Mouse (Mus musculus) lung, postnatal 0 days (tissue): ENCODE measurements around the gene Cdc42ep4. TPM values are rescaled to one million over a fixed set of nuclear protein-coding genes. Genes with fewer than 3 reads are reported as not detected.
A peak's percentile ranks its signal among the peaks of the same experiment; 100 is the strongest.

Experiments used
- ATAC-seq: fragments of 200-750 bp; cut with Nextera tagmentation; 2 replicates; pipeline ENCODE4 v1.8.0; 2017; ENCODE audit warnings: moderate library complexity
- DNase-seq: peaks from one replicate; pipeline ENCODE4 v3.0.0-alpha.2; 2016; ENCODE audit warnings: low spot score
- H3K27ac ChIP-seq: fragments of 300-500 bp; sonication (generic); 2 replicates; pipeline ENCODE4 v1.5.1; 2014; ENCODE audit warnings: antibody characterized with exemption, mild to moderate bottlenecking, low read length, mixed read lengths
- H3K27me3 ChIP-seq: fragments of 300-500 bp; sonication (generic); replicated peaks from 2 replicates; pipeline ENCODE4 v1.6.1; 2014; ENCODE audit warnings: low read length, mixed read lengths; ENCODE audit not compliant: insufficient read depth
- H3K36me3 ChIP-seq: fragments of 300-500 bp; sonication (generic); 2 replicates; pipeline ENCODE4 v1.6.1; 2014; ENCODE audit warnings: low read length, mixed read lengths; ENCODE audit not compliant: insufficient read depth
- H3K4me1 ChIP-seq: fragments of 300-500 bp; sonication (generic); 2 replicates; pipeline ENCODE4 v1.6.1; 2014; ENCODE audit warnings: antibody characterized with exemption, low read depth, low read length, mixed read lengths; ENCODE audit not compliant: insufficient read depth
- H3K4me2 ChIP-seq: fragments of 300-500 bp; sonication (generic); replicated peaks from 2 replicates; pipeline ENCODE4 v1.6.1; 2014; ENCODE audit warnings: low read depth, mild to moderate bottlenecking, low read length, moderate library complexity, mixed read lengths
- H3K4me3 ChIP-seq: fragments of 300-500 bp; sonication (generic); 2 replicates; pipeline ENCODE4 v1.5.1; 2014; ENCODE audit warnings: low read depth, low read length
- H3K9ac ChIP-seq: fragments of 300-500 bp; sonication (generic); replicated peaks from 2 replicates; pipeline ENCODE4 v1.6.1; 2014; ENCODE audit warnings: low read depth, mild to moderate bottlenecking
- H3K9me3 ChIP-seq: fragments of 300-500 bp; sonication (generic); 2 replicates; pipeline ENCODE4 v1.6.1; 2016; ENCODE audit warnings: low read length, mixed read lengths
- CTCF ChIP-seq: IDR thresholded peaks from 2 replicates; pipeline ENCODE4 v1.5.1; 2016; ENCODE audit warnings: antibody characterized with exemption, mild to moderate bottlenecking
- EP300 ChIP-seq: IDR thresholded peaks from 2 replicates; pipeline ENCODE4 v1.6.1; 2016; ENCODE audit warnings: antibody characterized with exemption, mild to moderate bottlenecking, control low read depth
- WGBS: fragments of 180-500 bp; shearing (Covaris S2); extraction: QIAGEN DNeasy Blood & Tissue Kit; methylation state at CpG from one replicate; pipeline ENCODE4 v1.1.7; 2014; 5-methylcytosine and 5-hydroxymethylcytosine counted together
- polyA plus RNA-seq: library from polyadenylated mRNA; unstranded; fragments of >200 nt; fragmentation: Nextera tagmentation; extraction: Ambion mirVana; gene quantifications from 2 replicates; pipeline ENCODE4 v1.2.1, GENCODE M21; 2015

The Cdc42ep4 gene
- polyA plus RNA-seq, 1 experiment from 2014 or later = 116 TPM

DNA sequence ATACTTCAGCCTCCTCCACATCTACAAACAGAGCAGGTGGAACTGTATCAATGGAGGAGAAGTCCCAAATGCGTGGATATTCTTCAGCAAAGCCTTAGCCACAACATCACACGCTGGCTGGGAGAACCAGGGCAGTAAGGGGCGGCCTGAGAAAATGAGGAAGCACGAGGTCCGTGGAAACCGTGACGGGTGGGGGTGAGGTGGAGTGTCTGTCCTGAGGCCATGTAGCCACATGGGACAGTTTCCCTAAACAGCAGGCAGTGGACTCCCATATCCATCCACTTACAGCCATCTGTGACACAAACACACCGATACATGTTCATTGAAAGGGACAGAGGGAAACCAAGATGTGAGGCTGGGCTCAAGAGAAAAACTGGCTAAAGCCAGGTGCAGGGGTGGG, 13.8 kb downstream of the Cdc42ep4 start:
- Histone ChIP-seq H3K4me3 (no peak overlapping the region), H3K27me3 (no peaks in the 10 kb centered on the region), H3K4me1 (peaks cover 58% of the 10 kb centered on the region), H3K9ac (no peak overlapping the region), H3K27ac (0 out of 2 replicates have a peak overlapping the region, but pooled peaks have one; percentile 26), H3K4me2 (no peak overlapping the region), H3K36me3 (no peaks in the 10 kb centered on the region), H3K9me3 (no peaks in the 10 kb centered on the region)
- TF ChIP-seq CTCF (no peak), EP300 (no peak)
- 68% methylated on average over 8 of the region's 8 CpGs for WGBS
- peak; percentile 21 for DNase-seq
- no peak for ATAC-seq

DNA sequence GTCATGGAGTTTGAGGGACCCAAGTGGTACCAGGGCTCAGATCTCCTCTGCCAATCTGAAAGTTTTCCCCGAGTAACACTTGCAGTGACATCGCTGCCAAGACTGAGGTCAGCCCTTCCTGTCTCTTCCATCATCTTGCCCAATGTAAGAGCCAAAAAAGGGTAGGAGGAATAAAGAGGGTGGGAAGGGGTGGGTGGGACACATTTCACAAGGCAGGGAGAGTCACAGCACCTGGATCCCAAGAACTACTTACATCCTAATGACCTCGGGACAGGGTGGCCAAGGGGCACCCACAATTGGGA, 14.2 kb downstream of the Cdc42ep4 start:
- peaks cover 62% of the 10 kb centered on the region for H3K4me1 ChIP-seq
- no peak overlapping the region for H3K4me3 ChIP-seq
- H3K9ac ChIP-seq = no peak overlapping the region
- 27% methylated on average over 3 of the region's 3 CpGs for WGBS
- 0 out of 2 replicates have a peak overlapping the region, but pooled peaks have one; percentile 26 for H3K27ac ChIP-seq
- DNase-seq (peak; percentile 59), ATAC-seq (no peak)
- TF ChIP-seq EP300 (0 out of 2 replicates have a peak, but pooled peaks have one; percentile 35), CTCF (no peak)
- no peaks in the 10 kb centered on the region for H3K27me3 ChIP-seq
- no peaks in the 10 kb centered on the region for H3K9me3 ChIP-seq
- H3K4me2 ChIP-seq = no peak overlapping the region
- no peaks in the 10 kb centered on the region for H3K36me3 ChIP-seq

DNA sequence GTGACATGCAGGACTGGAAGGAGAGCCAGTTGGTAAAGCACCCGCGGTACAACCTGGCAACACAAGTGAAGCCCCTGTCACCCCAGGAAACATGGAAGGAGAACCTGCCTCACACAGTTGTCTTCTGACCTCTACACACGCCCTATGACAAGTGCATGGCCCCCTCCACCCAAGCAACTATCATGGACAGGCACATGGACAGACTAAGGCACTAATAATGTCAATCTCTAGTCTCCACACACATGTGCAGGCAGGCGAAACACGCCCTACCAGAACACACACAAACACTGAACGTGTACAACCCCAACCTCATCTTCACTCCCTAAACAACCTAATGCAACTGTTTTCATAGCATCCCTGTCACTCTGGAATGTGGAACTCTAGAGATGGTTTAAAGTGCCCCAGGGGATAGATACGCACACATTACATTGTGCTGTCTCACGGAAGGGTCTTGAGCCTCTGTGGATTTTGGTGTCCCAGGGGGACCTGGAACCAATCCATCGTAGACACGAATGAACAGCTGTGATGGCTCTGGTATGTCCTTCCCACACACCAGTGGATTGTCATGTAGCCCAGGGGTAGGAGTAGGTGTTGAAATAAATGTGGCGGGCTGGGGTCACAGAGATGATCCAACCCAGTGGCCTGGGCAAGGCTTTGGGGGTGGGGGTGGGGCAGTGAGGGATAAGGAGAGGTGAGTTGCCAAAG, 14.7 kb downstream of the Cdc42ep4 start:
- no peak for DNase-seq
- Histone ChIP-seq H3K4me2 (no peak overlapping the region), H3K27ac (0 out of 2 replicates have a peak overlapping the region, but pooled peaks have one; percentile 21), H3K36me3 (no peaks in the 10 kb centered on the region), H3K9me3 (no peaks in the 10 kb centered on the region), H3K9ac (no peak overlapping the region), H3K4me1 (peaks cover 67% of the 10 kb centered on the region), H3K27me3 (no peaks in the 10 kb centered on the region), H3K4me3 (no peak overlapping the region)
- TF ChIP-seq CTCF (no peak), EP300 (no peak)
- WGBS = 70% methylated on average over 11 of the region's 11 CpGs
- no peak for ATAC-seq

DNA sequence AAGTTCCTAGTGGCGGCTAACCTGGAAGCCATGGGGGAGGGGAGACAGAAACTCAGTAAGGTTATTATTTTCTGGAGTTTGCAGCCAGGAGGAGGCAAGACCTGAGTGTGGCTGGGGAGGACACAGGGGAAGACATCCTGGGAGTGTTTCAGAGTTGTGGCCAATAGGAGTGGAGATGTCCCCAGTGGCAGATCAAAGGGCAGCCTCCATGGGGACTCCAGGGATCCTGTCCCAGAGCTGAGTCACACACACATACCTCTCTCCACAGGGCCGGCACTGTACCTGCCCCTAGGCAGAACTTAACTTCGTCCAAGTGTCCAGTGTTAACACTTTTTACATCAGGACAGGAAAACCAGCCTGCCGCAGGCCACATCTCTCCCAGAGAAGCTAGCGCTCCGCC, 16.5 kb downstream of the Cdc42ep4 start:
- Histone ChIP-seq H3K9me3 (no peaks in the 10 kb centered on the region), H3K27me3 (no peaks in the 10 kb centered on the region), H3K9ac (no peak overlapping the region), H3K4me1 (peaks cover 79% of the 10 kb centered on the region), H3K4me2 (no peak overlapping the region), H3K4me3 (no peak overlapping the region), H3K36me3 (no peaks in the 10 kb centered on the region), H3K27ac (peak overlapping the region; percentile 84)
- 42% methylated on average over 6 of the region's 6 CpGs for WGBS
- TF ChIP-seq CTCF = no peak
- no peak for TF ChIP-seq EP300
- no peak for ATAC-seq
- peak; percentile 36 for DNase-seq

DNA sequence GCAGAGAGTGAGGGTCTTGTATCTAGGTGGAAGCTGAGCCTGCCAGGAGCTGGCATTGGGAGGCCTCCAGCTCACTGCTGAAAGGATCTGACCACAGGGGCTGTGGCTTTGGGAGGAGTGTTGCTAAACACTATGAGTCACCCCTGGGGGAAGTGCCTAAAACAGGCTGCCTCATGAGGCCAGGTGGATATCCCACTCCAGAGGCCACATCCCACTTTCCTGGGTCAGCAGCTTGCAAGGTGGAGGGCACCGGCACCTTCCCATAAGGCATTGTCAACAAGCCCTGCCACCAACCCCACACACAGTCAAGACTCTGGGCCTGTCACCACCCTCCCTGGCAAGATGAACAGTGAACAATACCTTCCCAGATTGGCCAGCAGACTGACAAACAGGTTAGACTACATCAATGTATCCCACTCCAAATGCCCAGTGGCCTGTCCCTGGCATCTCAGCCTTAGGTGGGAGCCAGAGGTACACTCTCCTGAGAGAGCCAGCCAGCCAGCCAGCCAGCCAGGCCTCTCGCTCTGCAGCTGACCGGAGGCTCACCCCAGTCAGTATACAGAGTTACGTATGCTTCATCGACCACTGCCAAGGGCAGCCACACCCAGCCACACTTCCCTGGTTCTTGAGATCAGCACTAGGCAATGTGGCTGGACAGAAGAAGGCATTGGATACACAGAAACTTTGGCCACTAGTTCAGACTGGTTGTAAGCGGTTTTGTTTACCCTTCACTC, 17.9 kb downstream of the Cdc42ep4 start:
- H3K4me1 ChIP-seq = peaks cover 65% of the 10 kb centered on the region
- DNase-seq (peak; percentile 97), ATAC-seq (peak; percentile 89)
- WGBS = 10% methylated on average over 6 of the region's 6 CpGs
- H3K36me3 ChIP-seq = peaks cover 7% of the 10 kb centered on the region; the same call in 1 of the 2 replicates
- TF ChIP-seq EP300 (peak; percentile 58), CTCF (no peak)
- no peak overlapping the region for H3K4me3 ChIP-seq
- peak overlapping the region; percentile 12; the same call in 1 of the 2 replicates for H3K4me2 ChIP-seq
- H3K27me3 ChIP-seq = no peaks in the 10 kb centered on the region
- H3K9me3 ChIP-seq = no peaks in the 10 kb centered on the region
- 0 out of 2 replicates have a peak overlapping the region, but pooled peaks have one; percentile 16 for H3K9ac ChIP-seq
- H3K27ac ChIP-seq = peak overlapping the region; percentile 84

DNA sequence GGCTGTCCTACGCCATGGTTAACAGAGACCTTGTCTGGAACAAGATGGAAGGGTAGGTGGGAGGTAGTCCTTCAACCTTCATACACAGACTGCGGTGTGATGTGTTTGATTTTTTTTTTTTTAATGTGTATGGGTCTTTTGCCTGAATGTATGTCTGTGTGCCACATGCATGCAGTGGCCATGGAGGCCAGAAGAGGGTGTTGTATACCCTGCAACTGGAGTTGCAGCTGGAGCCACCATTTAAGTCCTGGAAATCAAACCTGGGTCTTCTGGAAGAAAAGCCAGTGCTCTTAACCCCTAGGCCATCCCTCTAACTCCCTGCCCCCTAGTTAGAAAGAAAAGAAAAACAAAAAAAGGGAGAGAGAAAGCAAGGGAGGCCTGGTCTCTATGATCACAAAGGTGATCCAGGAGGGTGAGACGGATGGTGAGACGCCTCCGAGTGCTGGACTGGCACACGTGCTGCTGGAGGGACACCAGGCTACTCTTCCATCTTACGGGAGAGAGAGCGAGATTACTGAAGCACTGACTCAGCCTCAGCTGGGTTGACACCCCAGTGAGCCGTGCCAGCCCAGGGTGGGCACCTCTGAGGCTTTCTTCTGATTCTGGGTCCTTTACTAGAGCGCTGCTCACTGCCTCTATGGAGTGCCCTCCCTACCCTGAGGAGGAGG, 19.6 kb downstream of the Cdc42ep4 start:
- peaks cover 23% of the 10 kb centered on the region for H3K36me3 ChIP-seq
- peak overlapping the region; percentile 84 for H3K27ac ChIP-seq
- H3K9ac ChIP-seq = no peak overlapping the region
- ATAC-seq (no peak), DNase-seq (no peak)
- no peak overlapping the region for H3K4me3 ChIP-seq
- no peak overlapping the region for H3K4me2 ChIP-seq
- no peak for TF ChIP-seq EP300
- peak; percentile 40 for TF ChIP-seq CTCF
- no peaks in the 10 kb centered on the region for H3K27me3 ChIP-seq
- WGBS = 86% methylated on average over 10 of the region's 10 CpGs
- peaks cover 51% of the 10 kb centered on the region for H3K4me1 ChIP-seq
- H3K9me3 ChIP-seq = no peaks in the 10 kb centered on the region
